Mouse (Mus musculus): ENCODE data around the gene 2210011C24Rik. TPM values are rescaled to one million over a fixed set of nuclear protein-coding genes. Genes with fewer than 3 reads are reported as not detected.
A peak's percentile ranks its signal among the peaks of the same experiment; 100 is the strongest.
"Not testable (repeated sequence)": the region's sequence is repeated elsewhere in the genome, so short reads cannot be mapped to it uniquely, and the experiment has no call there.

2210011C24Rik gene
- polyA plus RNA-seq, 1 experiment from 2014 or later = not detected

- peaks cover 19% of the 10 kb centered on the region for H3K4me1 ChIP-seq (replicated peaks; ENCODE audit: control insufficient read depth, insufficient read depth, low read length)
Measured at GRCm38 (mm10) chr8:83994030-83994429, 17.9 kb downstream of the 2210011C24Rik start.

GRCm38 (mm10) chr8:83992488-83992887 lies 19.5 kb downstream of the 2210011C24Rik start:
- peak; percentile 34; the same call in 1 of the 2 replicates for ATAC-seq (replicated peaks; ENCODE audit: low FRiP score)
- no peak overlapping the region for H3K4me2 ChIP-seq
- peaks cover 16% of the 10 kb centered on the region for H3K4me1 ChIP-seq (replicated peaks; ENCODE audit: control insufficient read depth, insufficient read depth, low read length)

More at GRCm38 (mm10) chr8:83994030-83994429, 17.9 kb downstream of the 2210011C24Rik start:
- no peak for ATAC-seq (replicated peaks; ENCODE audit: low FRiP score)
- no peak overlapping the region for H3K4me3 ChIP-seq (ENCODE audit: low read depth, low read length)
- H3K4me2 ChIP-seq = no peak overlapping the region
- no peak for DNase-seq (ENCODE audit: low spot score)
- no peaks in the 10 kb centered on the region for H3K9me3 ChIP-seq (ENCODE audit: control insufficient read depth, low read length)
- no peak overlapping the region for H3K27ac ChIP-seq (ENCODE audit: low read depth, low read length)
- no peaks in the 10 kb centered on the region for H3K27me3 ChIP-seq (replicated peaks; ENCODE audit: control insufficient read depth, insufficient read depth, low read length)
- no peak overlapping the region for H3K9ac ChIP-seq (ENCODE audit: low read depth, low read length)
- H3K36me3 ChIP-seq (ENCODE audit: control insufficient read depth, insufficient read depth, low read length) = peaks cover 20% of the 10 kb centered on the region
- 61% methylated on average over 3 of the region's 3 CpGs for WGBS

GRCm38 (mm10) chr8:83990170-83990569 lies 21.8 kb downstream of the 2210011C24Rik start:
- Histone ChIP-seq H3K27me3 (replicated peaks; ENCODE audit: control insufficient read depth, insufficient read depth, low read length) (no peaks in the 10 kb centered on the region), H3K36me3 (ENCODE audit: control insufficient read depth, insufficient read depth, low read length) (peaks cover 38% of the 10 kb centered on the region), H3K9me3 (ENCODE audit: control insufficient read depth, low read length) (no peaks in the 10 kb centered on the region), H3K4me2 (no peak overlapping the region), H3K4me3 (ENCODE audit: low read depth, low read length) (no peak overlapping the region), H3K4me1 (replicated peaks; ENCODE audit: control insufficient read depth, insufficient read depth, low read length) (peaks cover 9% of the 10 kb centered on the region), H3K9ac (ENCODE audit: low read depth, low read length) (no peak overlapping the region), H3K27ac (ENCODE audit: low read depth, low read length) (no peak overlapping the region)
- DNase-seq (ENCODE audit: low spot score) = no peak
- no peak for ATAC-seq (replicated peaks; ENCODE audit: low FRiP score)
- WGBS = 90% methylated on average over 14 of the region's 14 CpGs

More at GRCm38 (mm10) chr8:83992488-83992887, 19.5 kb downstream of the 2210011C24Rik start:
- DNase-seq (ENCODE audit: low spot score) = no peak
- no peak overlapping the region for H3K4me3 ChIP-seq (ENCODE audit: low read depth, low read length)
- no peaks in the 10 kb centered on the region for H3K27me3 ChIP-seq (replicated peaks; ENCODE audit: control insufficient read depth, insufficient read depth, low read length)
- peak overlapping the region; percentile 43; the same call in 1 of the 2 replicates for H3K27ac ChIP-seq (ENCODE audit: low read depth, low read length)
- H3K9ac ChIP-seq (ENCODE audit: low read depth, low read length) = peak overlapping the region; percentile 40; the same call in 1 of the 2 replicates
- no peaks in the 10 kb centered on the region for H3K9me3 ChIP-seq (ENCODE audit: control insufficient read depth, low read length)
- H3K36me3 ChIP-seq (ENCODE audit: control insufficient read depth, insufficient read depth, low read length) = peaks cover 25% of the 10 kb centered on the region
- 52% methylated on average over 2 of the region's 2 CpGs for WGBS

- no peak overlapping the region for H3K27ac ChIP-seq (ENCODE audit: low read depth, low read length)
- no peak overlapping the region for H3K4me2 ChIP-seq
- ATAC-seq (replicated peaks; ENCODE audit: low FRiP score) = no peak
- no peaks in the 10 kb centered on the region for H3K9me3 ChIP-seq (ENCODE audit: control insufficient read depth, low read length)
- H3K4me1 ChIP-seq (replicated peaks; ENCODE audit: control insufficient read depth, insufficient read depth, low read length) = peaks cover 9% of the 10 kb centered on the region
- no peak overlapping the region for H3K4me3 ChIP-seq (ENCODE audit: low read depth, low read length)
- 70% methylated on average over 7 of the region's 7 CpGs for WGBS
- DNase-seq (ENCODE audit: low spot score) = no peak
- no peak overlapping the region for H3K9ac ChIP-seq (ENCODE audit: low read depth, low read length)
- no peaks in the 10 kb centered on the region for H3K27me3 ChIP-seq (replicated peaks; ENCODE audit: control insufficient read depth, insufficient read depth, low read length)
- H3K36me3 ChIP-seq (ENCODE audit: control insufficient read depth, insufficient read depth, low read length) = peaks cover 38% of the 10 kb centered on the region
Measured at GRCm38 (mm10) chr8:83989243-83989642, 22.7 kb downstream of the 2210011C24Rik start.

- 98% methylated on average over 2 of the region's 2 CpGs for WGBS
- H3K27ac ChIP-seq (ENCODE audit: low read depth, low read length); H3K4me2 ChIP-seq; DNase-seq (ENCODE audit: low spot score); H3K9ac ChIP-seq (ENCODE audit: low read depth, low read length); ATAC-seq (replicated peaks; ENCODE audit: low FRiP score); H3K27me3 ChIP-seq (replicated peaks; ENCODE audit: control insufficient read depth, insufficient read depth, low read length); H3K9me3 ChIP-seq (ENCODE audit: control insufficient read depth, low read length); H3K4me1 ChIP-seq (replicated peaks; ENCODE audit: control insufficient read depth, insufficient read depth, low read length); H3K4me3 ChIP-seq (ENCODE audit: low read depth, low read length): not testable (repeated sequence)
- peaks cover 40% of the 10 kb centered on the region for H3K36me3 ChIP-seq (ENCODE audit: control insufficient read depth, insufficient read depth, low read length)
Measured at GRCm38 (mm10) chr8:83983222-83983621, 28.7 kb downstream of the 2210011C24Rik start.

- H3K4me3 ChIP-seq (ENCODE audit: low read depth, low read length) = no peak overlapping the region
- peaks cover 12% of the 10 kb centered on the region for H3K4me1 ChIP-seq (replicated peaks; ENCODE audit: control insufficient read depth, insufficient read depth, low read length)
- H3K27me3 ChIP-seq (replicated peaks; ENCODE audit: control insufficient read depth, insufficient read depth, low read length) = no peaks in the 10 kb centered on the region
- H3K9ac ChIP-seq (ENCODE audit: low read depth, low read length) = no peak overlapping the region
- DNase-seq (ENCODE audit: low spot score) = no peak
- H3K27ac ChIP-seq (ENCODE audit: low read depth, low read length) = no peak overlapping the region
- peak; percentile 77 for ATAC-seq (replicated peaks; ENCODE audit: low FRiP score)
- WGBS = 61% methylated on average over 4 of the region's 4 CpGs
- no peaks in the 10 kb centered on the region for H3K9me3 ChIP-seq (ENCODE audit: control insufficient read depth, low read length)
- H3K36me3 ChIP-seq (ENCODE audit: control insufficient read depth, insufficient read depth, low read length) = peaks cover 35% of the 10 kb centered on the region
- no peak overlapping the region for H3K4me2 ChIP-seq
Measured at GRCm38 (mm10) chr8:83982449-83982848, 29.5 kb downstream of the 2210011C24Rik start.

- no peaks in the 10 kb centered on the region for H3K27me3 ChIP-seq (replicated peaks; ENCODE audit: control insufficient read depth, insufficient read depth, low read length)
- ATAC-seq (replicated peaks; ENCODE audit: low FRiP score) (no peak), DNase-seq (ENCODE audit: low spot score) (no peak)
- H3K4me1 ChIP-seq (replicated peaks; ENCODE audit: control insufficient read depth, insufficient read depth, low read length) = peaks cover 17% of the 10 kb centered on the region
- no peak overlapping the region for H3K4me3 ChIP-seq (ENCODE audit: low read depth, low read length)
- WGBS = 94% methylated on average over 7 of the region's 7 CpGs
- no peak overlapping the region for H3K9ac ChIP-seq (ENCODE audit: low read depth, low read length)
- H3K27ac ChIP-seq (ENCODE audit: low read depth, low read length) = no peak overlapping the region
- H3K9me3 ChIP-seq (ENCODE audit: control insufficient read depth, low read length) = no peaks in the 10 kb centered on the region
- H3K36me3 ChIP-seq (ENCODE audit: control insufficient read depth, insufficient read depth, low read length) = peaks cover 27% of the 10 kb centered on the region
- H3K4me2 ChIP-seq = no peak overlapping the region
Measured at GRCm38 (mm10) chr8:83981533-83981932, 30.4 kb downstream of the 2210011C24Rik start.

- DNase-seq (ENCODE audit: low spot score) (no peak), ATAC-seq (replicated peaks; ENCODE audit: low FRiP score) (no peak)
- Histone ChIP-seq H3K4me2 (no peak overlapping the region), H3K9ac (ENCODE audit: low read depth, low read length) (no peak overlapping the region), H3K27me3 (replicated peaks; ENCODE audit: control insufficient read depth, insufficient read depth, low read length) (no peaks in the 10 kb centered on the region), H3K4me3 (ENCODE audit: low read depth, low read length) (no peak overlapping the region), H3K4me1 (replicated peaks; ENCODE audit: control insufficient read depth, insufficient read depth, low read length) (peaks cover 17% of the 10 kb centered on the region), H3K36me3 (ENCODE audit: control insufficient read depth, insufficient read depth, low read length) (peaks cover 23% of the 10 kb centered on the region), H3K9me3 (ENCODE audit: control insufficient read depth, low read length) (no peaks in the 10 kb centered on the region), H3K27ac (ENCODE audit: low read depth, low read length) (no peak overlapping the region)
- WGBS = 85% methylated on average over 8 of the region's 8 CpGs
Measured at GRCm38 (mm10) chr8:83980845-83981244, 31.1 kb downstream of the 2210011C24Rik start.

GRCm38 (mm10) chr8:83980250-83980649 lies 31.7 kb downstream of the 2210011C24Rik start:
- no peak overlapping the region for H3K4me3 ChIP-seq (ENCODE audit: low read depth, low read length)
- H3K4me2 ChIP-seq = no peak overlapping the region
- WGBS = 92% methylated on average over 1 of the region's 1 CpGs
- no peak for ATAC-seq (replicated peaks; ENCODE audit: low FRiP score)
- peaks cover 17% of the 10 kb centered on the region for H3K4me1 ChIP-seq (replicated peaks; ENCODE audit: control insufficient read depth, insufficient read depth, low read length)
- H3K9me3 ChIP-seq (ENCODE audit: control insufficient read depth, low read length) = no peaks in the 10 kb centered on the region
- no peak for DNase-seq (ENCODE audit: low spot score)
- no peaks in the 10 kb centered on the region for H3K27me3 ChIP-seq (replicated peaks; ENCODE audit: control insufficient read depth, insufficient read depth, low read length)
- peaks cover 23% of the 10 kb centered on the region for H3K36me3 ChIP-seq (ENCODE audit: control insufficient read depth, insufficient read depth, low read length)
- H3K9ac ChIP-seq (ENCODE audit: low read depth, low read length) = no peak overlapping the region
- no peak overlapping the region for H3K27ac ChIP-seq (ENCODE audit: low read depth, low read length)
